Mouse (Mus musculus) MEL (cell line): ENCODE measurements at regions not wholly inside any gene's neighbourhood (a gene's known extent, or its start where the extent isn't known, plus 50 kb on each side); places are given as distances from the start of the nearest gene placed in this dataset.

Experiments
- DNase-seq: peaks from one replicate; pipeline ENCODE4 v3.0.0; 2011; ENCODE audit warnings: low read depth, low spot score
- H3K27ac ChIP-seq: 2 replicates; pipeline ENCODE4 v1.5.1; 2012; ENCODE audit warnings: low read depth, mild to moderate bottlenecking, control low read depth, low read length, moderate library complexity; ENCODE audit not compliant: control insufficient read depth
- H3K27me3 ChIP-seq, 2 experiments: fragments of 150-350 bp in 1 of 2; sonication (generic) in 1 of 2; 2 replicates each; pipeline ENCODE4 v1.6.1; 2012; ENCODE audit warnings: low read length in 2 of 2, mild to moderate bottlenecking in 2 of 2, improper control_type of control experiment in 1 of 2, moderate library complexity in 1 of 2; ENCODE audit not compliant: insufficient read depth in 2 of 2, control insufficient read depth in 1 of 2
- H3K36me3 ChIP-seq, 2 experiments: 2 replicates each; pipeline ENCODE4 v1.6.1; 2012 to 2014; ENCODE audit warnings: low read length in 2 of 2, improper control_type of control experiment in 1 of 2, inconsistent platforms in 1 of 2, mild to moderate bottlenecking in 1 of 2; ENCODE audit not compliant: insufficient read depth in 2 of 2, control insufficient read depth in 1 of 2
- H3K4me1 ChIP-seq, 2 experiments: fragments of 150-350 bp in 1 of 2; sonication (generic) in 1 of 2; 2 replicates each; pipeline ENCODE4 v1.6.1; 2012; ENCODE audit warnings: low read length in 2 of 2, improper control_type of control experiment in 1 of 2, mild to moderate bottlenecking in 1 of 2; ENCODE audit not compliant: insufficient read depth in 2 of 2, control insufficient read depth in 1 of 2
- H3K4me3 ChIP-seq, 2 experiments: fragments of 150-350 bp in 1 of 2; sonication (generic) in 1 of 2; 2 replicates each; pipeline ENCODE4 v1.5.1; 2012; ENCODE audit warnings: low read depth in 2 of 2, low read length in 2 of 2, mild to moderate bottlenecking in 2 of 2, moderate library complexity in 2 of 2, control low read depth in 1 of 2, improper control_type of control experiment in 1 of 2; ENCODE audit not compliant: control insufficient read depth in 1 of 2, insufficient read depth in 1 of 2
- H3K79me2 ChIP-seq: 2 replicates; pipeline ENCODE4 v1.6.1; 2012; ENCODE audit warnings: mild to moderate bottlenecking, low read length, moderate library complexity; ENCODE audit not compliant: control insufficient read depth, poor library complexity, insufficient read depth
- H3K9ac ChIP-seq: 2 replicates; pipeline ENCODE4 v1.6.1; 2012; ENCODE audit warnings: low read depth, mild to moderate bottlenecking, control low read depth, low read length, moderate library complexity; ENCODE audit not compliant: control insufficient read depth, poor library complexity, severe bottlenecking
- H3K9me3 ChIP-seq: fragments of 150-350 bp; sonication (generic); replicated peaks from 2 replicates; pipeline ENCODE4 v1.6.1; 2012; ENCODE audit warnings: mild to moderate bottlenecking, low read length, improper control_type of control experiment, moderate library complexity; ENCODE audit not compliant: insufficient read depth
- BHLHE40 ChIP-seq: IDR thresholded peaks from 2 replicates; pipeline ENCODE4 v1.6.1; 2012; ENCODE audit warnings: low read depth, mild to moderate bottlenecking, inconsistent platforms, low read length, improper control_type of control experiment, borderline replicate concordance
- CHD2 ChIP-seq: IDR thresholded peaks from 2 replicates; pipeline ENCODE4 v1.6.1; 2011; ENCODE audit warnings: low read length, improper control_type of control experiment
- CTCF ChIP-seq, 3 experiments: IDR thresholded peaks in 2 of 3; conservative IDR thresholded peaks in 1 of 3; 2 replicates each; pipeline ENCODE4 v1.5.1; 2011 to 2012; ENCODE audit warnings: low read length in 3 of 3, low read depth in 2 of 3, mild to moderate bottlenecking in 2 of 3, improper control_type of control experiment in 1 of 3, inconsistent platforms in 1 of 3, mixed read lengths in 1 of 3, moderate library complexity in 1 of 3; ENCODE audit not compliant: control insufficient read depth in 1 of 3, insufficient read depth in 1 of 3, poor library complexity in 1 of 3, severe bottlenecking in 1 of 3
- ETS1 ChIP-seq: IDR thresholded peaks from 2 replicates; pipeline ENCODE4 v1.6.1; 2012; ENCODE audit warnings: low read depth, mild to moderate bottlenecking, inconsistent platforms, low read length, improper control_type of control experiment, moderate library complexity
- HCFC1 ChIP-seq: IDR thresholded peaks from 2 replicates; pipeline ENCODE4 v1.6.1; 2012; ENCODE audit warnings: low read depth, mild to moderate bottlenecking, inconsistent platforms, low read length, improper control_type of control experiment, moderate library complexity
- MAX ChIP-seq: IDR thresholded peaks from 2 replicates; pipeline ENCODE4 v1.6.1; 2011; ENCODE audit warnings: low read length, improper control_type of control experiment
- MEF2A ChIP-seq: IDR thresholded peaks from 2 replicates; pipeline ENCODE4 v1.6.1; 2014; ENCODE audit warnings: low read depth, mild to moderate bottlenecking, inconsistent platforms, low read length, improper control_type of control experiment; ENCODE audit not compliant: poor library complexity, insufficient replicate concordance, severe bottlenecking; ENCODE audit errors: extremely low read depth
- MXI1 ChIP-seq: IDR thresholded peaks from 2 replicates; pipeline ENCODE4 v1.6.1; 2011; ENCODE audit warnings: mild to moderate bottlenecking, low read depth, low read length, improper control_type of control experiment
- MYB ChIP-seq: IDR thresholded peaks from 2 replicates; pipeline ENCODE4 v1.6.1; 2011; ENCODE audit warnings: mild to moderate bottlenecking, low read depth, low read length, improper control_type of control experiment
- NELFE ChIP-seq: IDR thresholded peaks from 2 replicates; pipeline ENCODE4 v1.6.1; 2011; ENCODE audit warnings: low read depth, low read length, improper control_type of control experiment
- NRF1 ChIP-seq: IDR thresholded peaks from 2 replicates; pipeline ENCODE4 v1.6.1; 2014; ENCODE audit warnings: low read depth, mild to moderate bottlenecking, inconsistent platforms, low read length, improper control_type of control experiment, moderate library complexity; ENCODE audit not compliant: poor library complexity, insufficient read depth, severe bottlenecking
- POLR2A ChIP-seq, 2 experiments: IDR thresholded peaks; 2 replicates each; pipeline ENCODE4 v1.6.1; 2011 to 2012; ENCODE audit warnings: low read length in 2 of 2, mild to moderate bottlenecking in 2 of 2, control low read depth in 1 of 2, improper control_type of control experiment in 1 of 2, low read depth in 1 of 2, moderate library complexity in 1 of 2; ENCODE audit not compliant: control insufficient read depth in 1 of 2, insufficient read depth in 1 of 2, poor library complexity in 1 of 2
- POLR2AphosphoS2 ChIP-seq: IDR thresholded peaks from 2 replicates; pipeline ENCODE4 v1.6.1; 2011; ENCODE audit warnings: low read length, improper control_type of control experiment
- RAD21 ChIP-seq: IDR thresholded peaks from 2 replicates; pipeline ENCODE4 v1.6.1; 2011; ENCODE audit warnings: mild to moderate bottlenecking, low read depth, low read length, improper control_type of control experiment
- TAL1 ChIP-seq: IDR thresholded peaks from 2 replicates; pipeline ENCODE4 v1.6.1; 2012; ENCODE audit warnings: mild to moderate bottlenecking, inconsistent platforms, low read length, moderate library complexity, mixed read lengths
- TBP ChIP-seq: IDR thresholded peaks from 2 replicates; pipeline ENCODE4 v1.8.0; 2011; ENCODE audit warnings: low read depth, low read length, improper control_type of control experiment
- USF1 ChIP-seq: IDR thresholded peaks from 2 replicates; pipeline ENCODE4 v1.6.1; 2014; ENCODE audit warnings: low read depth, mild to moderate bottlenecking, inconsistent platforms, low read length, improper control_type of control experiment, moderate library complexity
- USF2 ChIP-seq, 2 experiments: IDR thresholded peaks; 2 replicates each; pipeline ENCODE4 v1.6.1; 2011 to 2012; ENCODE audit warnings: improper control_type of control experiment in 2 of 2, low read length in 2 of 2, borderline replicate concordance in 1 of 2, inconsistent platforms in 1 of 2, low read depth in 1 of 2, mild to moderate bottlenecking in 1 of 2; ENCODE audit not compliant: insufficient read depth in 1 of 2
- ZKSCAN1 ChIP-seq: IDR thresholded peaks from 2 replicates; pipeline ENCODE4 v1.6.1; 2012; ENCODE audit warnings: low read depth, mild to moderate bottlenecking, inconsistent platforms, low read length, improper control_type of control experiment, moderate library complexity
- ZNF384 ChIP-seq: IDR thresholded peaks from 2 replicates; pipeline ENCODE4 v1.6.1; 2012; ENCODE audit warnings: low read depth, mild to moderate bottlenecking, inconsistent platforms, low read length, improper control_type of control experiment

DNA sequence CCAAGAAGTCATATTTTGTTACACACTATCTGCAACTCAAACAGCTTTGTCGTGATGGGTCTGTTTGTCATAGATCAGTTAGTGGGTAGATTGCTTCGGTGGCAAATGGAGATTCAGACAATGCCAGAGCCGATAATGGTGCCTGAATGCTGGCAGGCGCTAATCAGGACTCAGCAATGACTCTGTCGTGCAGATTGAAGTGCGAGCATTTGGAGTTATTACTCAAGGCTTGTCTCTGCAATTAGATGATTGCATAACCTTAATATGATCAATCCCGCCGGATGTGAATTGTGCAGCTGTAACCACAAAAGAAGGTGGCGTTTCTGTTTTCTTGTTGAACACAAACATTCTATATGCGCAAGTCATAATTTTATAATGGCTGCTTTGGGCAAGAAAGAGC is 88.8 kb upstream of the Mafb start:
- no peaks in the 10 kb centered on the region for H3K36me3 ChIP-seq
- H3K9me3 ChIP-seq: no peaks in the 10 kb centered on the region
- H3K4me1 ChIP-seq: no peaks in the 10 kb centered on the region
- H3K79me2 ChIP-seq: no peaks in the 10 kb centered on the region
- no peak overlapping the region for H3K27ac ChIP-seq
- TF ChIP-seq CTCF (IDR thresholded peaks at IDR 0.05 in 2 of 3, conservative IDR thresholded peaks at IDR 0.05 in 1 of 3; ENCODE audit: control insufficient read depth in 1 of 3, insufficient read depth in 1 of 3, low read depth in 2 of 3, low read length in 3 of 3, poor library complexity in 1 of 3, severe bottlenecking in 1 of 3): no peak
- no peak for TF ChIP-seq USF1
- no peak for TF ChIP-seq RAD21
- TF ChIP-seq ZNF384: no peak
- TF ChIP-seq HCFC1: no peak
- TF ChIP-seq MYB: no peak
- DNase-seq: no peak
- no peaks in the 10 kb centered on the region for H3K27me3 ChIP-seq
- H3K9ac ChIP-seq: no peak overlapping the region
- H3K4me3 ChIP-seq: no peak overlapping the region

GRCm38 (mm10) chr2:160456681-160457080 is 89.8 kb upstream of the Mafb start:
- TF ChIP-seq TAL1 (no peak), MYB (no peak), USF2 (IDR thresholded peaks at IDR 0.05; ENCODE audit: borderline replicate concordance in 1 of 2, insufficient read depth in 1 of 2, low read depth in 1 of 2, low read length in 2 of 2) (no peak), POLR2AphosphoS2 (no peak), NRF1 (no peak), ZKSCAN1 (no peak), MEF2A (no peak), CHD2 (no peak), ZNF384 (no peak), BHLHE40 (no peak), POLR2A (IDR thresholded peaks at IDR 0.05; ENCODE audit: control insufficient read depth in 1 of 2, insufficient read depth in 1 of 2, low read depth in 1 of 2, low read length in 2 of 2, poor library complexity in 1 of 2) (no peak), MXI1 (no peak), MAX (no peak), ETS1 (no peak), NELFE (no peak), TBP (no peak)
- Histone ChIP-seq H3K9ac (no peak overlapping the region), H3K4me1 (no peaks in the 10 kb centered on the region), H3K9me3 (no peaks in the 10 kb centered on the region), H3K36me3 (no peaks in the 10 kb centered on the region), H3K27me3 (no peaks in the 10 kb centered on the region), H3K4me3 (no peak overlapping the region), H3K79me2 (no peaks in the 10 kb centered on the region), H3K27ac (no peak overlapping the region)
- DNase-seq: no peak
